Mouse (Mus musculus): ENCODE measurements around the gene Runx2. TPM values are rescaled to one million over a fixed set of nuclear protein-coding genes. Genes with fewer than 3 reads are reported as not detected.

Gene Runx2
- polyA plus RNA-seq, 1 experiment from 2014 or later, result 28.9 TPM

GRCm38 (mm10) chr17:44520122-44521075 lies 294.2 kb downstream of the Runx2 start:
- no peak overlapping the region for H3K4me3 ChIP-seq (ENCODE audit: low read depth, low read length)
- H3K36me3 ChIP-seq (ENCODE audit: control insufficient read depth, insufficient read depth, low read length), result no peaks in the 10 kb centered on the region
- no peaks in the 10 kb centered on the region for H3K27me3 ChIP-seq (replicated peaks; ENCODE audit: control insufficient read depth, insufficient read depth, low read length)
- ATAC-seq (ENCODE audit: low read depth) (no peak), DNase-seq (ENCODE audit: low spot score) (peak; percentile 31)
- 0 out of 2 replicates have a peak, but pooled peaks cover 5% of the 10 kb centered on the region for H3K4me1 ChIP-seq (ENCODE audit: control insufficient read depth, insufficient read depth, low read length)
- H3K27ac ChIP-seq (replicated peaks; ENCODE audit: low read depth, low read length), result peak overlapping the region; percentile 30; the same call in 1 of the 2 replicates
- H3K9me3 ChIP-seq (ENCODE audit: control insufficient read depth, low read length), result no peaks in the 10 kb centered on the region; the same call in 1 of the 2 replicates
- H3K9ac ChIP-seq (ENCODE audit: low read depth, low read length), result no peak overlapping the region
- no peak overlapping the region for H3K4me2 ChIP-seq (ENCODE audit: low read depth, low read length)
- WGBS, result 79% methylated on average over 11 of the region's 11 CpGs

- peak overlapping the region; percentile 22; the same call in 1 of the 2 replicates for H3K27ac ChIP-seq (replicated peaks; ENCODE audit: low read depth, low read length)
- H3K4me3 ChIP-seq (ENCODE audit: low read depth, low read length), result no peak overlapping the region
- H3K4me2 ChIP-seq (ENCODE audit: low read depth, low read length), result no peak overlapping the region
- no peaks in the 10 kb centered on the region for H3K27me3 ChIP-seq (replicated peaks; ENCODE audit: control insufficient read depth, insufficient read depth, low read length)
- H3K9ac ChIP-seq (ENCODE audit: low read depth, low read length), result no peak overlapping the region
- 0 out of 2 replicates have a peak, but pooled peaks cover 5% of the 10 kb centered on the region for H3K4me1 ChIP-seq (ENCODE audit: control insufficient read depth, insufficient read depth, low read length)
- no peak for DNase-seq (ENCODE audit: low spot score)
- no peaks in the 10 kb centered on the region; the same call in 1 of the 2 replicates for H3K9me3 ChIP-seq (ENCODE audit: control insufficient read depth, low read length)
- no peak for ATAC-seq (ENCODE audit: low read depth)
- WGBS, result 55% methylated on average over 3 of the region's 3 CpGs
- no peaks in the 10 kb centered on the region for H3K36me3 ChIP-seq (ENCODE audit: control insufficient read depth, insufficient read depth, low read length)
Measured at GRCm38 (mm10) chr17:44519356-44519755, 295.2 kb downstream of the Runx2 start.

- H3K9me3 ChIP-seq (ENCODE audit: control insufficient read depth, low read length), result no peaks in the 10 kb centered on the region; the same call in 1 of the 2 replicates
- ATAC-seq (ENCODE audit: low read depth) (no peak), DNase-seq (ENCODE audit: low spot score) (no peak)
- no peak overlapping the region for H3K4me3 ChIP-seq (ENCODE audit: low read depth, low read length)
- no peaks in the 10 kb centered on the region for H3K36me3 ChIP-seq (ENCODE audit: control insufficient read depth, insufficient read depth, low read length)
- 0 out of 2 replicates have a peak, but pooled peaks cover 5% of the 10 kb centered on the region for H3K4me1 ChIP-seq (ENCODE audit: control insufficient read depth, insufficient read depth, low read length)
- 98% methylated on average over 6 of the region's 6 CpGs for WGBS
- H3K9ac ChIP-seq (ENCODE audit: low read depth, low read length), result no peak overlapping the region
- H3K27me3 ChIP-seq (replicated peaks; ENCODE audit: control insufficient read depth, insufficient read depth, low read length), result no peaks in the 10 kb centered on the region
- H3K4me2 ChIP-seq (ENCODE audit: low read depth, low read length), result no peak overlapping the region
- no peak overlapping the region for H3K27ac ChIP-seq (replicated peaks; ENCODE audit: low read depth, low read length)
Measured at GRCm38 (mm10) chr17:44518156-44518555, 296.4 kb downstream of the Runx2 start.

GRCm38 (mm10) chr17:44508198-44508715 lies 306.3 kb downstream of the Runx2 start:
- ATAC-seq (ENCODE audit: low read depth), result peak; percentile 68; the same call in 1 of the 2 replicates
- no peak overlapping the region for H3K4me3 ChIP-seq (ENCODE audit: low read depth, low read length)
- WGBS, result 49% methylated on average over 7 of the region's 7 CpGs

GRCm38 (mm10) chr17:44507741-44508140 lies 306.9 kb downstream of the Runx2 start:
- DNase-seq (ENCODE audit: low spot score) (no peak), ATAC-seq (ENCODE audit: low read depth) (no peak)
- 82% methylated on average over 3 of the region's 3 CpGs for WGBS
- H3K4me1 ChIP-seq (ENCODE audit: control insufficient read depth, insufficient read depth, low read length), result no peaks in the 10 kb centered on the region
- H3K4me3 ChIP-seq (ENCODE audit: low read depth, low read length), result no peak overlapping the region
- no peaks in the 10 kb centered on the region for H3K27me3 ChIP-seq (replicated peaks; ENCODE audit: control insufficient read depth, insufficient read depth, low read length)
- H3K4me2 ChIP-seq (ENCODE audit: low read depth, low read length), result no peak overlapping the region
- H3K9me3 ChIP-seq (ENCODE audit: control insufficient read depth, low read length), result no peaks in the 10 kb centered on the region
- H3K36me3 ChIP-seq (ENCODE audit: control insufficient read depth, insufficient read depth, low read length), result no peaks in the 10 kb centered on the region
- no peak overlapping the region for H3K27ac ChIP-seq (replicated peaks; ENCODE audit: low read depth, low read length)
- no peak overlapping the region for H3K9ac ChIP-seq (ENCODE audit: low read depth, low read length)

More at GRCm38 (mm10) chr17:44508198-44508715, 306.3 kb downstream of the Runx2 start:
- no peak overlapping the region for H3K4me2 ChIP-seq (ENCODE audit: low read depth, low read length)
- DNase-seq (ENCODE audit: low spot score), result peak; percentile 56
- no peak overlapping the region for H3K9ac ChIP-seq (ENCODE audit: low read depth, low read length)
- no peaks in the 10 kb centered on the region for H3K27me3 ChIP-seq (replicated peaks; ENCODE audit: control insufficient read depth, insufficient read depth, low read length)
- H3K36me3 ChIP-seq (ENCODE audit: control insufficient read depth, insufficient read depth, low read length), result no peaks in the 10 kb centered on the region
- H3K9me3 ChIP-seq (ENCODE audit: control insufficient read depth, low read length), result no peaks in the 10 kb centered on the region
- no peak overlapping the region for H3K27ac ChIP-seq (replicated peaks; ENCODE audit: low read depth, low read length)
- H3K4me1 ChIP-seq (ENCODE audit: control insufficient read depth, insufficient read depth, low read length), result no peaks in the 10 kb centered on the region

GRCm38 (mm10) chr17:44506524-44506923 lies 308.1 kb downstream of the Runx2 start:
- H3K4me1 ChIP-seq (ENCODE audit: control insufficient read depth, insufficient read depth, low read length), result no peaks in the 10 kb centered on the region
- DNase-seq (ENCODE audit: low spot score), result no peak
- 47% methylated on average over 3 of the region's 3 CpGs for WGBS
- H3K36me3 ChIP-seq (ENCODE audit: control insufficient read depth, insufficient read depth, low read length), result no peaks in the 10 kb centered on the region
- H3K4me3 ChIP-seq (ENCODE audit: low read depth, low read length), result no peak overlapping the region
- H3K27me3 ChIP-seq (replicated peaks; ENCODE audit: control insufficient read depth, insufficient read depth, low read length), result no peaks in the 10 kb centered on the region
- no peaks in the 10 kb centered on the region for H3K9me3 ChIP-seq (ENCODE audit: control insufficient read depth, low read length)
- no peak overlapping the region for H3K27ac ChIP-seq (replicated peaks; ENCODE audit: low read depth, low read length)
- ATAC-seq (ENCODE audit: low read depth), result no peak
- no peak overlapping the region for H3K9ac ChIP-seq (ENCODE audit: low read depth, low read length)
- H3K4me2 ChIP-seq (ENCODE audit: low read depth, low read length), result no peak overlapping the region

- no peak overlapping the region for H3K4me2 ChIP-seq (ENCODE audit: low read depth, low read length)
- H3K4me1 ChIP-seq (ENCODE audit: control insufficient read depth, insufficient read depth, low read length), result no peaks in the 10 kb centered on the region
- H3K9ac ChIP-seq (ENCODE audit: low read depth, low read length), result no peak overlapping the region
- H3K27ac ChIP-seq (replicated peaks; ENCODE audit: low read depth, low read length), result no peak overlapping the region
- no peaks in the 10 kb centered on the region for H3K27me3 ChIP-seq (replicated peaks; ENCODE audit: control insufficient read depth, insufficient read depth, low read length)
- no peaks in the 10 kb centered on the region for H3K36me3 ChIP-seq (ENCODE audit: control insufficient read depth, insufficient read depth, low read length)
- no peaks in the 10 kb centered on the region for H3K9me3 ChIP-seq (ENCODE audit: control insufficient read depth, low read length)
- WGBS, result 87% methylated on average over 10 of the region's 10 CpGs
- ATAC-seq (ENCODE audit: low read depth), result no peak
- DNase-seq (ENCODE audit: low spot score), result no peak
- H3K4me3 ChIP-seq (ENCODE audit: low read depth, low read length), result no peak overlapping the region
Measured at GRCm38 (mm10) chr17:44504794-44505317, 309.7 kb downstream of the Runx2 start.

GRCm38 (mm10) chr17:44502176-44502575 lies 312.4 kb downstream of the Runx2 start:
- 93% methylated on average over 5 of the region's 5 CpGs for WGBS
- no peaks in the 10 kb centered on the region for H3K27me3 ChIP-seq (replicated peaks; ENCODE audit: control insufficient read depth, insufficient read depth, low read length)
- H3K4me1 ChIP-seq (ENCODE audit: control insufficient read depth, insufficient read depth, low read length), result no peaks in the 10 kb centered on the region
- DNase-seq (ENCODE audit: low spot score) (no peak), ATAC-seq (ENCODE audit: low read depth) (no peak)
- no peak overlapping the region for H3K27ac ChIP-seq (replicated peaks; ENCODE audit: low read depth, low read length)
- H3K4me2 ChIP-seq (ENCODE audit: low read depth, low read length), result no peak overlapping the region
- no peaks in the 10 kb centered on the region for H3K9me3 ChIP-seq (ENCODE audit: control insufficient read depth, low read length)
- H3K4me3 ChIP-seq (ENCODE audit: low read depth, low read length), result no peak overlapping the region
- H3K36me3 ChIP-seq (ENCODE audit: control insufficient read depth, insufficient read depth, low read length), result no peaks in the 10 kb centered on the region
- H3K9ac ChIP-seq (ENCODE audit: low read depth, low read length), result no peak overlapping the region

Data from embryonic facial prominence, embryonic 14.5 days (tissue).